ENCODE assay signal across 8 mouse cellular contexts in genomic region chr9:14074866-14075265, GRCm38 (mm10).
A peak's percentile ranks its signal among the peaks of the same experiment; 100 is the strongest.
DNase-seq lines count a peak whose midpoint lies in the region; ATAC-seq and TF ChIP-seq lines count a peak whose summit lies in the region.
"Not testable (repeated sequence)": the region's sequence is repeated elsewhere in the genome, so short reads cannot be mapped to it uniquely, and the experiment has no call there.

No protein-coding gene starts in this region.

- H3K27ac ChIP-seq in MEL (ENCODE audit: control insufficient read depth, low read depth, low read length) (peak overlapping the region; percentile 85), macrophage (0 out of 2 replicates have a peak overlapping the region, but pooled peaks have one; percentile 7)
- H3K27ac ChIP-seq in layer of hippocampus, adult 2 months, result 0 out of 2 replicates have a peak overlapping the region, but pooled peaks have one; percentile 25

- not testable (repeated sequence) for TF ChIP-seq EP300 in MEL (IDR thresholded peaks at IDR 0.05; ENCODE audit: low read depth in 1 of 2, low read length in 2 of 2)

- H3K9ac ChIP-seq in MEL (ENCODE audit: control insufficient read depth, low read depth, low read length, poor library complexity, severe bottlenecking), result not testable (repeated sequence)

- TF ChIP-seq CTCF in MEL (IDR thresholded peaks at IDR 0.05 in 2 of 3, conservative IDR thresholded peaks at IDR 0.05 in 1 of 3; ENCODE audit: control insufficient read depth in 1 of 3, insufficient read depth in 1 of 3, low read depth in 2 of 3, low read length in 3 of 3, poor library complexity in 1 of 3, severe bottlenecking in 1 of 3); layer of hippocampus, adult 2 months (conservative IDR thresholded peaks at IDR 0.05): not testable (repeated sequence)

- TF ChIP-seq POLR2A in MEL (IDR thresholded peaks at IDR 0.05; ENCODE audit: control insufficient read depth in 1 of 2, insufficient read depth in 1 of 2, low read depth in 1 of 2, low read length in 2 of 2, poor library complexity in 1 of 2), result not testable (repeated sequence)

- not testable (repeated sequence) for H3K9me3 ChIP-seq in MEL (replicated peaks; ENCODE audit: insufficient read depth, low read length)

- not testable (repeated sequence) for H3K79me2 ChIP-seq in MEL (ENCODE audit: control insufficient read depth, insufficient read depth, low read length, poor library complexity); macrophage (ENCODE audit: inconsistent target)

- DNase-seq in 416B (ENCODE audit: low read depth) (peak; percentile 76), MEL (ENCODE audit: low read depth, low spot score) (peak; percentile 96), MEL-GATA-1-ER (ENCODE audit: extremely low read depth, low read depth) (peak; percentile 44)
- DNase-seq in layer of hippocampus, adult 2 months (ENCODE audit: low spot score in 2 of 2), result not testable (repeated sequence)
- peak; percentile 32 for DNase-seq in retina, postnatal 1 day

- TF ChIP-seq RAD21 in MEL (IDR thresholded peaks at IDR 0.05; ENCODE audit: low read depth, low read length), result not testable (repeated sequence)

- H3K4me3 ChIP-seq in MEL (ENCODE audit: control insufficient read depth in 1 of 2, insufficient read depth in 1 of 2, low read depth in 2 of 2, low read length in 2 of 2); layer of hippocampus, adult 2 months; macrophage (ENCODE audit: inconsistent target): not testable (repeated sequence)

- peaks cover 16 to 31% of the 10 kb centered on the region in 2 experiments for H3K4me1 ChIP-seq in MEL (ENCODE audit: control insufficient read depth in 1 of 2, insufficient read depth in 2 of 2, low read length in 2 of 2)

- ATAC-seq in erythroid progenitor cell, adult 5-6 weeks (replicated peaks; ENCODE audit: low FRiP score, poor library complexity, severe bottlenecking), result peak; percentile 39; the same call in 1 of the 2 replicates
- peak; percentile 16; the same call in 1 of the 2 replicates for ATAC-seq in granulocyte monocyte progenitor cell, adult 5-6 weeks (replicated peaks; ENCODE audit: poor library complexity, severe bottlenecking)

- H3K27me3 ChIP-seq in MEL (ENCODE audit: control insufficient read depth in 1 of 2, insufficient read depth in 2 of 2, low read length in 2 of 2), result not testable (repeated sequence)

- peaks cover 0 to 35% of the 10 kb centered on the region in 2 experiments; a peak in 2 of 4 replicates for H3K36me3 ChIP-seq in MEL (ENCODE audit: control insufficient read depth in 1 of 2, insufficient read depth in 2 of 2, low read length in 2 of 2)
- H3K36me3 ChIP-seq in macrophage (ENCODE audit: inconsistent target), result not testable (repeated sequence)

TF ChIP-seq in MEL, 35 proteins besides CTCF, POLR2A, EP300 and RAD21:
- TF ChIP-seq MXI1 (IDR thresholded peaks at IDR 0.05; ENCODE audit: low read depth, low read length) (peak; percentile 99), MAZ (IDR thresholded peaks at IDR 0.05; ENCODE audit: low read depth, low read length) (peak; percentile 58; the same call in 1 of the 2 replicates)

Comparison
In these comparisons a context has a peak if more than half of its experiments do, and no peak if none do; other contexts are left out.
1. H3K27ac ChIP-seq: peak in every context shown above with its lines; median percentile 85 in MEL; 25 in layer of hippocampus, adult 2 months; 7 in macrophage.